Mouse (Mus musculus) urinary bladder, postnatal 0 days (tissue): Measurements from ENCODE around the gene Fam107b. TPM values are rescaled to one million over a fixed set of nuclear protein-coding genes. Genes with fewer than 3 reads are reported as not detected.

Source experiments
- polyA plus RNA-seq: library from polyadenylated mRNA; unstranded; fragments of >200 nt; fragmentation: Nextera tagmentation; extraction: Ambion mirVana; gene quantifications from 2 replicates; pipeline ENCODE4 v1.2.1, GENCODE M21; 2015

Gene Fam107b
- polyA plus RNA-seq, result 18.4 and 25.7 TPM in 2 replicates

GRCm38 (mm10) chr2:3570186-3570585 lies at the start of gene Fam107b:
TSS of gene Fam107b (plus strand) at chr2:3570488.

Other genes with a start within 250 kb of the Fam107b start
- gene Rpp38, start 237.8 kb upstream of the Fam107b start, polyA plus RNA-seq, result 16.1 and 17.6 TPM in 2 replicates
- 0.61 TPM in 1 of 2 replicates, not detected in the other for gene Acbd7, start 234.3 kb upstream of the Fam107b start, polyA plus RNA-seq
- not detected in 2 replicates for gene Olah, start 173.3 kb upstream of the Fam107b start, polyA plus RNA-seq
- gene Meig1, start 147.8 kb upstream of the Fam107b start, polyA plus RNA-seq, result 0.37 TPM in 1 of 2 replicates, not detected in the other
- gene Dclre1c, start 146.4 kb upstream of the Fam107b start, polyA plus RNA-seq, result 3.0 and 3.4 TPM in 2 replicates
- 1.7 and 2.8 TPM in 2 replicates for gene Suv39h2, start 95.5 kb upstream of the Fam107b start, polyA plus RNA-seq
- gene Gm45902, start 57.7 kb upstream of the Fam107b start, polyA plus RNA-seq, result 1.3 and 1.5 TPM in 2 replicates
- gene Hspa14, start 57.7 kb upstream of the Fam107b start, polyA plus RNA-seq, result 38.1 and 44.6 TPM in 2 replicates
- gene Cdnf, start 57.5 kb upstream of the Fam107b start, polyA plus RNA-seq, result 0.33 and 0.41 TPM in 2 replicates